Mouse (Mus musculus) thymus, adult 2 months (tissue): ENCODE measurements around the gene Comp.

Experiments used
- CTCF ChIP-seq: fragments of 200-500 bp; IDR thresholded peaks from 2 replicates; pipeline ENCODE4 v1.5.1; 2012; ENCODE audit warnings: mild to moderate bottlenecking, control low read depth, low read length, moderate library complexity, borderline replicate concordance; ENCODE audit not compliant: control insufficient read depth, poor library complexity, insufficient read depth; ENCODE audit errors: extremely low read depth
- POLR2A ChIP-seq: fragments of 200-500 bp; IDR thresholded peaks from 2 replicates; pipeline ENCODE4 v1.6.1; 2012; ENCODE audit warnings: mild to moderate bottlenecking, low read length, control low read depth, moderate library complexity; ENCODE audit not compliant: control insufficient read depth, poor library complexity, insufficient read depth; ENCODE audit errors: extremely low read depth

DNA sequence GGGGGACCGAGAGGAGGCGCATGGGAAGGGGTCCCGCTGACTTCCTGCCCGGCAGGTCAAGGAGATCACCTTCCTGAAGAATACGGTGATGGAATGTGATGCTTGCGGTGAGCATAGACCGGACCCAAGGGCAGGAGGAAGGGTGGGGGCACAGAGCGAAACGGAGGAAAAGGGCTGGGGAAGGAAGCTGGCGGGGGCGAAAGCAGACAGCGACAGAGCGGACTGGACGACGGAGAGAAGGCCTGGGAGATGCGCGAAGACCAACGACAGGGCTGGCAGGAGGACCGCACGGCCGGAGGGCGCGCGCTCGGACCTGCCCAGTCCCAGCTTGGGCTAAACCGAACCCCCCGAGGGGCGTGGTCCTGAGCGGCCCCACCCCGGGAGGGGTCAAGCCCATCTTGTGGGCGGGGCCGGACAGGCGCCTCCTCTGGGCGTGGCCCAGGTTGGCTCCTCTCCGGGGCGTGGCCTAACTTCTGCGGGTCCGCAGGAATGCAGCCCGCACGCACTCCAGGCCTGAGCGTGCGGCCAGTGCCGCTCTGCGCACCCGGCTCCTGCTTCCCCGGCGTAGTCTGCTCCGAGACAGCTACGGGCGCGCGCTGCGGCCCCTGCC is 1.1 kb downstream of the Comp start:
- TF ChIP-seq CTCF: no peak
- TF ChIP-seq POLR2A: no peak
